Mouse (Mus musculus): ENCODE results near the gene Frmd6.

Frmd6 gene

GRCm38 (mm10) chr12:70824729-70825650 lies at the start of gene Frmd6:
Gene Frmd6, plus strand, starts transcription at chr12:70825514.
- DNase-seq, result peak; percentile 88 to 89

- no peak for DNase-seq
These were observed 49.7 kb upstream of the Frmd6 start for GRCm38 (mm10) chr12:70775609-70776008.

GRCm38 (mm10) chr12:70776683-70777082 lies 48.6 kb upstream of the Frmd6 start:
- DNase-seq, result no peak

- no peak for DNase-seq
These were observed 47.8 kb upstream of the Frmd6 start for GRCm38 (mm10) chr12:70777466-70777865.

GRCm38 (mm10) chr12:70777866-70778265 lies 47.4 kb upstream of the Frmd6 start:
- DNase-seq, result no peak

GRCm38 (mm10) chr12:70778271-70778670 lies 47.0 kb upstream of the Frmd6 start:
- DNase-seq, result no peak

- DNase-seq, result no peak
These were observed 46.6 kb upstream of the Frmd6 start for GRCm38 (mm10) chr12:70778724-70779123.

- DNase-seq, result no peak
These were observed 42.3 kb upstream of the Frmd6 start for GRCm38 (mm10) chr12:70783049-70783448.

GRCm38 (mm10) chr12:70783475-70784239 lies 41.7 kb upstream of the Frmd6 start:
- no peak for DNase-seq

GRCm38 (mm10) chr12:70784240-70784705 lies 41.0 kb upstream of the Frmd6 start:
- no peak for DNase-seq

- DNase-seq, result no peak
These were observed 36.0 kb upstream of the Frmd6 start for GRCm38 (mm10) chr12:70789341-70789740.

GRCm38 (mm10) chr12:70793291-70793690 lies 32.0 kb upstream of the Frmd6 start:
- DNase-seq, result no peak

GRCm38 (mm10) chr12:70794543-70795388 lies 30.5 kb upstream of the Frmd6 start:
- DNase-seq, result no peak

GRCm38 (mm10) chr12:70795389-70795711 lies 30.0 kb upstream of the Frmd6 start:
- DNase-seq, result no peak

- no peak for DNase-seq
These were observed 26.8 kb upstream of the Frmd6 start for GRCm38 (mm10) chr12:70798496-70798895.

GRCm38 (mm10) chr12:70799231-70800002 lies 25.9 kb upstream of the Frmd6 start:
- DNase-seq, result no peak

- DNase-seq, result no peak
These were observed 25.2 kb upstream of the Frmd6 start for GRCm38 (mm10) chr12:70800086-70800485.

GRCm38 (mm10) chr12:70801361-70801760 lies 24.0 kb upstream of the Frmd6 start:
- no peak for DNase-seq

GRCm38 (mm10) chr12:70803494-70803893 lies 21.8 kb upstream of the Frmd6 start:
- no peak for DNase-seq

GRCm38 (mm10) chr12:70804989-70805388 lies 20.3 kb upstream of the Frmd6 start:
- DNase-seq, result no peak

GRCm38 (mm10) chr12:70807543-70807942 lies 17.8 kb upstream of the Frmd6 start:
- DNase-seq, result no peak

GRCm38 (mm10) chr12:70807975-70808374 lies 17.3 kb upstream of the Frmd6 start:
- DNase-seq, result no peak
